Mouse (Mus musculus): Measurements from ENCODE around the gene Sebox. TPM values are rescaled to one million over a fixed set of nuclear protein-coding genes. Genes with fewer than 3 reads are reported as not detected.
A peak's percentile ranks its signal among the peaks of the same experiment; 100 is the strongest.

Gene Sebox
- polyA plus RNA-seq, 1 experiment: not detected

GRCm38 (mm10) chr11:78465568-78466180 lies 37.6 kb upstream of the Sebox start, which contains the start of gene Slc46a1:
Gene Slc46a1 (plus strand): TSS chr11:78465697.
- peak within 1 kb of the TSS; percentile 81 for H3K4me3 ChIP-seq (ENCODE audit: insufficient read depth, low read length)
- H3K4me1 ChIP-seq (ENCODE audit: control insufficient read depth, insufficient read depth, low read length): peaks cover 27% of the 10 kb centered on the region
- H3K27ac ChIP-seq (ENCODE audit: insufficient read depth, low read depth, low read length): peak within 1 kb of the TSS; percentile 16; the same call in 1 of the 2 replicates
- TF ChIP-seq CTCF (IDR thresholded peaks at IDR 0.05; ENCODE audit: low read depth, low read length) (no peak), POLR2A (IDR thresholded peaks at IDR 0.05; ENCODE audit: borderline replicate concordance, low read depth, low read length) (no peak)

DNA sequence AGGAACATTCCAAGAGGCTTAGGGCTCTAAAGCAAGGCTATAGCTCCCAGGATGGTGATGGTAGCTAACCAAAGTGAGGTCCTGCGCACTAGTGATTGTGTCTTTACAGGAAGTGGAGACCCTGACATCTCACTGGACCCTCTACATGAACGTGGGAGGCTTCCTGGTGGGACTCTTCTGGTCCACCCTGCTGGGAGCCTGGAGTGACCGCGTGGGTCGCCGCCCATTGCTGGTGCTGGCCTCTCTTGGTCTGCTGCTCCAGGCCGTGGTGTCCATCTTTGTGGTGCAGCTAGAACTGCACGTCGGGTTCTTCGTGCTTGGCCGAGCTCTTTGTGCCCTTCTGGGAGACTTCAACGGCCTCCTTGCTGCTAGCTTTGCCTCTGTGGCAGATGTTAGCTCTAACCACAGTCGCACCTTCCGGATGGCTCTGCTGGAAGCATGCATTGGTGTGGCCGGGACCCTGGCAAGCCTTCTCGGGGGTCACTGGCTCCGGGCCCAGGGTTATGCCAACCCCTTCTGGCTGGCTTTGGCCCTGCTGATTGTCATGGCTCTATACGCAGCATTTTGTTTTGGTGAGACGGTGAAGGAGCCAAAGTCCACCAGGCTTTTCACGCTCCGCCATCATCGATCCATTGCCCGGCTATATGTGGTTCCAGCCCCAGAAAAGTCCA lies 36.9 kb upstream of the Sebox start:
- Histone ChIP-seq H3K27ac (ENCODE audit: insufficient read depth, low read depth, low read length) (no peak overlapping the region), H3K4me1 (ENCODE audit: control insufficient read depth, insufficient read depth, low read length) (peaks cover 27% of the 10 kb centered on the region), H3K4me3 (ENCODE audit: insufficient read depth, low read length) (peak overlapping the region; percentile 81)
- TF ChIP-seq CTCF (IDR thresholded peaks at IDR 0.05; ENCODE audit: low read depth, low read length): no peak
- TF ChIP-seq POLR2A (IDR thresholded peaks at IDR 0.05; ENCODE audit: borderline replicate concordance, low read depth, low read length): no peak

- no peak for TF ChIP-seq POLR2A (IDR thresholded peaks at IDR 0.05; ENCODE audit: borderline replicate concordance, low read depth, low read length)
- TF ChIP-seq CTCF (IDR thresholded peaks at IDR 0.05; ENCODE audit: low read depth, low read length): no peak
- Histone ChIP-seq H3K4me3 (ENCODE audit: insufficient read depth, low read length) (no peak overlapping the region), H3K27ac (ENCODE audit: insufficient read depth, low read depth, low read length) (no peak overlapping the region), H3K4me1 (ENCODE audit: control insufficient read depth, insufficient read depth, low read length) (peaks cover 27% of the 10 kb centered on the region)
These were observed 35.7 kb upstream of the Sebox start for GRCm38 (mm10) chr11:78467515-78467914.

- TF ChIP-seq POLR2A (IDR thresholded peaks at IDR 0.05; ENCODE audit: borderline replicate concordance, low read depth, low read length) (no peak), CTCF (IDR thresholded peaks at IDR 0.05; ENCODE audit: low read depth, low read length) (no peak)
- no peak overlapping the region for H3K4me3 ChIP-seq (ENCODE audit: insufficient read depth, low read length)
- H3K27ac ChIP-seq (ENCODE audit: insufficient read depth, low read depth, low read length): no peak overlapping the region
- H3K4me1 ChIP-seq (ENCODE audit: control insufficient read depth, insufficient read depth, low read length): peaks cover 27% of the 10 kb centered on the region
These were observed 35.3 kb upstream of the Sebox start for GRCm38 (mm10) chr11:78467932-78468331.

GRCm38 (mm10) chr11:78471326-78472103 lies 31.7 kb upstream of the Sebox start:
- TF ChIP-seq POLR2A (IDR thresholded peaks at IDR 0.05; ENCODE audit: borderline replicate concordance, low read depth, low read length) (no peak), CTCF (IDR thresholded peaks at IDR 0.05; ENCODE audit: low read depth, low read length) (no peak)
- Histone ChIP-seq H3K27ac (ENCODE audit: insufficient read depth, low read depth, low read length) (no peak overlapping the region), H3K4me1 (ENCODE audit: control insufficient read depth, insufficient read depth, low read length) (peaks cover 17% of the 10 kb centered on the region), H3K4me3 (ENCODE audit: insufficient read depth, low read length) (no peak overlapping the region)

- Histone ChIP-seq H3K4me1 (ENCODE audit: control insufficient read depth, insufficient read depth, low read length) (peaks cover 14% of the 10 kb centered on the region), H3K4me3 (ENCODE audit: insufficient read depth, low read length) (no peak overlapping the region), H3K27ac (ENCODE audit: insufficient read depth, low read depth, low read length) (peak overlapping the region; percentile 51; the same call in 1 of the 2 replicates)
- TF ChIP-seq POLR2A (IDR thresholded peaks at IDR 0.05; ENCODE audit: borderline replicate concordance, low read depth, low read length): no peak
These were observed 28.0 kb upstream of the Sebox start for GRCm38 (mm10) chr11:78475289-78475688.

DNA sequence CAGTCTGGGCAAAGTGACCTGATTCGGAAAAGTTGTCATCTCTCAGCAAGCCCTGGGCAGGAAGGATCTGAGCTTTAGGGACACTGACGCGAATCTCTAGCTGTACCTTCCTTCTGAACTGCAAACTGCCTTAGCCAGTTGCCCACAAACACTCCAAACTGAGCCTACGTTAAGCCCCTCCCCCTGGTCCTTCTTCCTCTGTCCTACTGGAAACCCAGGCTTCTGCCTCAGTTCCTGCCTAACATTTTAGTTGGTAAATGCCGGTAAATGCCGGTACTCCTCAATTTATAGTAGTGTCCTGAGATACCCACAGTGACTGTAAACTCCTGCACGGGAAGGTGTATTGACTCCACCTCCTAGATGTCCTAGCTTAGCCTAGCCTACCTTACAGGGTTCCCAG lies 19.6 kb upstream of the Sebox start:
- Histone ChIP-seq H3K4me3 (ENCODE audit: insufficient read depth, low read length) (no peak overlapping the region), H3K4me1 (ENCODE audit: control insufficient read depth, insufficient read depth, low read length) (no peaks in the 10 kb centered on the region), H3K27ac (ENCODE audit: insufficient read depth, low read depth, low read length) (no peak overlapping the region)
- TF ChIP-seq POLR2A (IDR thresholded peaks at IDR 0.05; ENCODE audit: borderline replicate concordance, low read depth, low read length): no peak
- no peak for TF ChIP-seq CTCF (IDR thresholded peaks at IDR 0.05; ENCODE audit: low read depth, low read length)

DNA sequence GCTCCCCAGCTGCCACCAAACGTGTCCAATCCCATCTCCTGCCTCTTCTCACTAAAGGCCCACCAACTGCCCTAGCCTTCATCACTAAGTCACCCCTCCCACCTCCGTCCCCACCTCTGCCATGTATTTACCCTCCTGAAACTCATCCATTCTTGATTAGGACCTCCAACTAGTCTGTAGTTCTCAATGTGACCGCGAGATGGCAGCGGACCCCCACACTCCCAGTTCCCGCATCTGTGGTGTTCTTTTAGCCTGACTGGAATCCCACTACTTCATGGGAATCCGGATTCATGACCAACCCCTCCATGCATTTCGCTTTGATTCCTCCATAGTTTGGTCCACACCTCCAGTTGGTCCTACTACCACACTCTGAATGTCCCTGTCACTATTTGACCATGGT lies 15.1 kb upstream of the Sebox start:
- Histone ChIP-seq H3K27ac (ENCODE audit: insufficient read depth, low read depth, low read length) (no peak overlapping the region), H3K4me3 (ENCODE audit: insufficient read depth, low read length) (no peak overlapping the region), H3K4me1 (ENCODE audit: control insufficient read depth, insufficient read depth, low read length) (no peaks in the 10 kb centered on the region)
- TF ChIP-seq CTCF (IDR thresholded peaks at IDR 0.05; ENCODE audit: low read depth, low read length) (peak; percentile 90), POLR2A (IDR thresholded peaks at IDR 0.05; ENCODE audit: borderline replicate concordance, low read depth, low read length) (no peak)

DNA sequence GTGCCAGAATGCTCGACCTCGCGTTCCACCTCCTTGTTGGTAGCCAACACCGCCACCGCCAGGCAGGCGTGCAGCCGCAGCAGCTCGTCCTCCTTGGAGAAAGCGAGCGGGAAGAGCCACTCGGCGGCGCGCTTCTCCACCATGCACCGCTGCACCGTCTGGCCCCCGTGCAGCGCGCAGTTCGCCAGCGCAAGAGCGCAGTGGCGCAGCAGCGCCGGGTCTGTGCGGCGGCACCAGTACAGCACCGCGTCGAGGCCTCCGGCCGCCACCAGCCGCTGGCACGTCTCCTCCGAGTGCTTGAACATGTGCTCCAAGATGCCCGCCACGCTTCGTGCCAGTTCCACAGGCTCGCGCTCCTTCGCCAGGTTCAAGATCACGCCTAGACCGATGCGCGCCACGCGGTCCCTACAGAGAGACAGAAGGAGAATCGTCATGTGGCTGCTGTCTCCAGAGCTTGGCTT lies 12.4 kb upstream of the Sebox start:
- no peaks in the 10 kb centered on the region for H3K4me1 ChIP-seq (ENCODE audit: control insufficient read depth, insufficient read depth, low read length)
- H3K4me3 ChIP-seq (ENCODE audit: insufficient read depth, low read length): peak overlapping the region; percentile 21
- TF ChIP-seq POLR2A (IDR thresholded peaks at IDR 0.05; ENCODE audit: borderline replicate concordance, low read depth, low read length) (no peak), CTCF (IDR thresholded peaks at IDR 0.05; ENCODE audit: low read depth, low read length) (no peak)
- no peak overlapping the region for H3K27ac ChIP-seq (ENCODE audit: insufficient read depth, low read depth, low read length)

Measured in bone marrow macrophage, adult 2 months (primary cell).